Mouse (Mus musculus) megakaryocyte-erythroid progenitor cell, adult 5-6 weeks (primary cell): ENCODE data around the gene Fam122a. TPM values are rescaled to one million over a fixed set of nuclear protein-coding genes. Genes with fewer than 3 reads are reported as not detected.

Experiments
- ATAC-seq: replicated peaks from 2 replicates; pipeline ENCODE4 v1.8.0; 2016; ENCODE audit warnings: mild to moderate bottlenecking, inconsistent platforms; ENCODE audit not compliant: severe bottlenecking, poor library complexity, low FRiP score, low TSS enrichment
- total RNA-seq, 2 experiments: library from RNA; stranded (forward) in 1 of 2; stranded (reverse) in 1 of 2; fragments of 200-1000, 215-1000 nt in 1 of 2; fragments of >200 nt in 1 of 2; fragmentation: Nextera tagmentation in 1 of 2; gene quantifications; 2 replicates each; pipeline ENCODE4 v1.2.3; 2014 to 2017

The Fam122a gene
- total RNA-seq, 2 experiments from 2014 or later = 7.7 to 38.7 TPM

GRCm38 (mm10) chr19:24493887-24494286 is 16.7 kb upstream of the Fam122a start:
- ATAC-seq = no peak

GRCm38 (mm10) chr19:24491824-24492223 is 14.7 kb upstream of the Fam122a start:
- no peak for ATAC-seq

GRCm38 (mm10) chr19:24490275-24490674 is 13.1 kb upstream of the Fam122a start:
- ATAC-seq = no peak

- ATAC-seq = no peak
Observed at GRCm38 (mm10) chr19:24486433-24487296, 9.5 kb upstream of the Fam122a start.

- no peak for ATAC-seq
Observed at GRCm38 (mm10) chr19:24484612-24485194, 7.5 kb upstream of the Fam122a start.

GRCm38 (mm10) chr19:24480916-24481315 is 3.8 kb upstream of the Fam122a start:
- no peak for ATAC-seq

- peak; percentile 72 for ATAC-seq
Observed at GRCm38 (mm10) chr19:24476461-24476860, 695 bp downstream of the Fam122a start.

GRCm38 (mm10) chr19:24475281-24475680 is 1.9 kb downstream of the Fam122a start:
- no peak for ATAC-seq

- ATAC-seq = no peak
Observed at GRCm38 (mm10) chr19:24472512-24472911, 4.6 kb downstream of the Fam122a start.

GRCm38 (mm10) chr19:24471538-24471937 is 5.6 kb downstream of the Fam122a start:
- ATAC-seq = no peak

GRCm38 (mm10) chr19:24469216-24469615 is 7.9 kb downstream of the Fam122a start:
- ATAC-seq = no peak

- no peak for ATAC-seq
Observed at GRCm38 (mm10) chr19:24468616-24469015, 8.5 kb downstream of the Fam122a start.

- no peak for ATAC-seq
Observed at GRCm38 (mm10) chr19:24463011-24463410, 14.1 kb downstream of the Fam122a start.

- no peak for ATAC-seq
Observed at GRCm38 (mm10) chr19:24456591-24457231, 20.4 kb downstream of the Fam122a start.

- ATAC-seq = no peak
Observed at GRCm38 (mm10) chr19:24455249-24455960, 21.8 kb downstream of the Fam122a start.

- ATAC-seq = no peak
Observed at GRCm38 (mm10) chr19:24454451-24454850, 22.7 kb downstream of the Fam122a start.

- ATAC-seq = no peak
Observed at GRCm38 (mm10) chr19:24453379-24453778, 23.8 kb downstream of the Fam122a start.

GRCm38 (mm10) chr19:24452441-24452898 is 24.7 kb downstream of the Fam122a start:
- ATAC-seq = peak; percentile 96

GRCm38 (mm10) chr19:24451626-24452025 is 25.5 kb downstream of the Fam122a start:
- ATAC-seq = peak; percentile 70

GRCm38 (mm10) chr19:24450740-24451139 is 26.4 kb downstream of the Fam122a start:
- no peak for ATAC-seq
